Mouse (Mus musculus): ENCODE results near the gene Hist1h4n. TPM values are rescaled to one million over a fixed set of nuclear protein-coding genes. Genes with fewer than 3 reads are reported as not detected.
"Not testable (repeated sequence)": the region's sequence is repeated elsewhere in the genome, so short reads cannot be mapped to it uniquely, and the experiment has no call there.

Hist1h4n gene
- polyA plus RNA-seq, 1 experiment from 2014 or later, result 28.4 TPM

GRCm38 (mm10) chr13:21847883-21848282 is 15.9 kb upstream of the Hist1h4n start:
- 32% methylated on average over 8 of the region's 8 CpGs for WGBS
- H3K9me3 ChIP-seq (ENCODE audit: control insufficient read depth, low read depth, low read length), result no peaks in the 10 kb centered on the region
- no peak overlapping the region for H3K4me3 ChIP-seq (ENCODE audit: low read depth, low read length)
- no peak overlapping the region for H3K4me2 ChIP-seq (replicated peaks; ENCODE audit: low read depth, low read length)
- no peak overlapping the region for H3K27ac ChIP-seq (ENCODE audit: low read length)
- no peaks in the 10 kb centered on the region for H3K27me3 ChIP-seq (ENCODE audit: control insufficient read depth, insufficient read depth, low read length)
- no peaks in the 10 kb centered on the region for H3K4me1 ChIP-seq (ENCODE audit: control insufficient read depth, insufficient read depth, low read length)
- ATAC-seq (ENCODE audit: insufficient number of reproducible peaks, insufficient read depth, low FRiP score, low read depth), result no peak
- no peak overlapping the region for H3K9ac ChIP-seq (replicated peaks; ENCODE audit: low read depth, low read length)
- no peaks in the 10 kb centered on the region for H3K36me3 ChIP-seq (ENCODE audit: control insufficient read depth, insufficient read depth, low read length)

- H3K9me3 ChIP-seq (ENCODE audit: control insufficient read depth, low read depth, low read length); ATAC-seq (ENCODE audit: insufficient number of reproducible peaks, insufficient read depth, low FRiP score, low read depth): not testable (repeated sequence)
Measured at GRCm38 (mm10) chr13:21846356-21846755, 14.4 kb upstream of the Hist1h4n start.

GRCm38 (mm10) chr13:21840508-21840907 is 8.5 kb upstream of the Hist1h4n start:
- H3K4me3 ChIP-seq (ENCODE audit: low read depth, low read length); H3K36me3 ChIP-seq (ENCODE audit: control insufficient read depth, insufficient read depth, low read length); H3K9ac ChIP-seq (replicated peaks; ENCODE audit: low read depth, low read length); H3K27ac ChIP-seq (ENCODE audit: low read length); H3K4me1 ChIP-seq (ENCODE audit: control insufficient read depth, insufficient read depth, low read length); H3K27me3 ChIP-seq (ENCODE audit: control insufficient read depth, insufficient read depth, low read length); H3K9me3 ChIP-seq (ENCODE audit: control insufficient read depth, low read depth, low read length); H3K4me2 ChIP-seq (replicated peaks; ENCODE audit: low read depth, low read length): not testable (repeated sequence)
- no CpG with 5 or more reads among the region's 4 CpGs for WGBS
- peak; percentile 77; the same call in 1 of the 2 replicates for ATAC-seq (ENCODE audit: insufficient number of reproducible peaks, insufficient read depth, low FRiP score, low read depth)

More at GRCm38 (mm10) chr13:21846356-21846755, 14.4 kb upstream of the Hist1h4n start:
- H3K9ac ChIP-seq (replicated peaks; ENCODE audit: low read depth, low read length); H3K27me3 ChIP-seq (ENCODE audit: control insufficient read depth, insufficient read depth, low read length); H3K4me2 ChIP-seq (replicated peaks; ENCODE audit: low read depth, low read length); H3K36me3 ChIP-seq (ENCODE audit: control insufficient read depth, insufficient read depth, low read length); H3K4me1 ChIP-seq (ENCODE audit: control insufficient read depth, insufficient read depth, low read length); H3K4me3 ChIP-seq (ENCODE audit: low read depth, low read length); H3K27ac ChIP-seq (ENCODE audit: low read length): not testable (repeated sequence)

- ATAC-seq (ENCODE audit: insufficient number of reproducible peaks, insufficient read depth, low FRiP score, low read depth), result peak; percentile 94
- H3K27ac ChIP-seq (ENCODE audit: low read length); H3K9me3 ChIP-seq (ENCODE audit: control insufficient read depth, low read depth, low read length); H3K4me2 ChIP-seq (replicated peaks; ENCODE audit: low read depth, low read length); H3K36me3 ChIP-seq (ENCODE audit: control insufficient read depth, insufficient read depth, low read length); H3K4me3 ChIP-seq (ENCODE audit: low read depth, low read length); H3K27me3 ChIP-seq (ENCODE audit: control insufficient read depth, insufficient read depth, low read length); H3K4me1 ChIP-seq (ENCODE audit: control insufficient read depth, insufficient read depth, low read length); H3K9ac ChIP-seq (replicated peaks; ENCODE audit: low read depth, low read length): not testable (repeated sequence)
- WGBS, result no CpG with 5 or more reads among the region's 24 CpGs
Measured at GRCm38 (mm10) chr13:21833461-21833860, 1.5 kb upstream of the Hist1h4n start, which contains the start of the genes Hist1h2ap and Hist1h2br. Hist1h2ap (minus strand) TSS chr13:21833507. Hist1h2br (plus strand) TSS chr13:21833743.

- Histone ChIP-seq H3K4me2 (replicated peaks; ENCODE audit: low read depth, low read length) (no peak overlapping the region), H3K9me3 (ENCODE audit: control insufficient read depth, low read depth, low read length) (no peaks in the 10 kb centered on the region), H3K27me3 (ENCODE audit: control insufficient read depth, insufficient read depth, low read length) (no peaks in the 10 kb centered on the region), H3K27ac (ENCODE audit: low read length) (no peak overlapping the region), H3K36me3 (ENCODE audit: control insufficient read depth, insufficient read depth, low read length) (no peaks in the 10 kb centered on the region), H3K9ac (replicated peaks; ENCODE audit: low read depth, low read length) (no peak overlapping the region), H3K4me3 (ENCODE audit: low read depth, low read length) (no peak overlapping the region), H3K4me1 (ENCODE audit: control insufficient read depth, insufficient read depth, low read length) (no peaks in the 10 kb centered on the region)
- WGBS, result 88% methylated on average over 10 of the region's 10 CpGs
- no peak for ATAC-seq (ENCODE audit: insufficient number of reproducible peaks, insufficient read depth, low FRiP score, low read depth)
Measured at GRCm38 (mm10) chr13:21830344-21830743, 1.7 kb downstream of the Hist1h4n start.

GRCm38 (mm10) chr13:21828511-21828910 is 3.5 kb downstream of the Hist1h4n start:
- no peak overlapping the region for H3K9ac ChIP-seq (replicated peaks; ENCODE audit: low read depth, low read length)
- WGBS, result 58% methylated on average over 3 of the region's 3 CpGs
- H3K4me3 ChIP-seq (ENCODE audit: low read depth, low read length), result no peak overlapping the region
- no peak for ATAC-seq (ENCODE audit: insufficient number of reproducible peaks, insufficient read depth, low FRiP score, low read depth)
- no peak overlapping the region for H3K27ac ChIP-seq (ENCODE audit: low read length)
- H3K36me3 ChIP-seq (ENCODE audit: control insufficient read depth, insufficient read depth, low read length), result no peaks in the 10 kb centered on the region
- H3K4me2 ChIP-seq (replicated peaks; ENCODE audit: low read depth, low read length), result no peak overlapping the region
- H3K27me3 ChIP-seq (ENCODE audit: control insufficient read depth, insufficient read depth, low read length), result no peaks in the 10 kb centered on the region
- H3K9me3 ChIP-seq (ENCODE audit: control insufficient read depth, low read depth, low read length), result no peaks in the 10 kb centered on the region
- H3K4me1 ChIP-seq (ENCODE audit: control insufficient read depth, insufficient read depth, low read length), result no peaks in the 10 kb centered on the region

- H3K4me3 ChIP-seq (ENCODE audit: low read depth, low read length); H3K4me1 ChIP-seq (ENCODE audit: control insufficient read depth, insufficient read depth, low read length); H3K27ac ChIP-seq (ENCODE audit: low read length); H3K9me3 ChIP-seq (ENCODE audit: control insufficient read depth, low read depth, low read length); H3K9ac ChIP-seq (replicated peaks; ENCODE audit: low read depth, low read length); H3K27me3 ChIP-seq (ENCODE audit: control insufficient read depth, insufficient read depth, low read length); H3K4me2 ChIP-seq (replicated peaks; ENCODE audit: low read depth, low read length); H3K36me3 ChIP-seq (ENCODE audit: control insufficient read depth, insufficient read depth, low read length); ATAC-seq (ENCODE audit: insufficient number of reproducible peaks, insufficient read depth, low FRiP score, low read depth): not testable (repeated sequence)
- 84% methylated on average over 6 of the region's 16 CpGs for WGBS
Measured at GRCm38 (mm10) chr13:21820082-21820890, 11.7 kb downstream of the Hist1h4n start.

- H3K27ac ChIP-seq (ENCODE audit: low read length), result 0 out of 2 replicates have a peak overlapping the region, but pooled peaks have one; percentile 52
- not testable (repeated sequence) for H3K27me3 ChIP-seq (ENCODE audit: control insufficient read depth, insufficient read depth, low read length); H3K4me1 ChIP-seq (ENCODE audit: control insufficient read depth, insufficient read depth, low read length); H3K36me3 ChIP-seq (ENCODE audit: control insufficient read depth, insufficient read depth, low read length); H3K9ac ChIP-seq (replicated peaks; ENCODE audit: low read depth, low read length); H3K4me3 ChIP-seq (ENCODE audit: low read depth, low read length); H3K4me2 ChIP-seq (replicated peaks; ENCODE audit: low read depth, low read length); H3K9me3 ChIP-seq (ENCODE audit: control insufficient read depth, low read depth, low read length)
- 0% methylated on average over 12 of the region's 14 CpGs for WGBS
- peak; percentile 69 for ATAC-seq (ENCODE audit: insufficient number of reproducible peaks, insufficient read depth, low FRiP score, low read depth)
Measured at GRCm38 (mm10) chr13:21812092-21812491, 19.9 kb downstream of the Hist1h4n start.

GRCm38 (mm10) chr13:21811539-21811938 is 20.5 kb downstream of the Hist1h4n start, which contains the start of gene Hist1h4m:
Hist1h4m (plus strand) TSS chr13:21811746.
- ATAC-seq (ENCODE audit: insufficient number of reproducible peaks, insufficient read depth, low FRiP score, low read depth), result peak; percentile 60
- not testable (repeated sequence) for H3K4me3 ChIP-seq (ENCODE audit: low read depth, low read length); H3K9me3 ChIP-seq (ENCODE audit: control insufficient read depth, low read depth, low read length); H3K4me1 ChIP-seq (ENCODE audit: control insufficient read depth, insufficient read depth, low read length); H3K36me3 ChIP-seq (ENCODE audit: control insufficient read depth, insufficient read depth, low read length); H3K27me3 ChIP-seq (ENCODE audit: control insufficient read depth, insufficient read depth, low read length); H3K9ac ChIP-seq (replicated peaks; ENCODE audit: low read depth, low read length); H3K4me2 ChIP-seq (replicated peaks; ENCODE audit: low read depth, low read length)
- WGBS, result no CpG with 5 or more reads among the region's 24 CpGs
- H3K27ac ChIP-seq (ENCODE audit: low read length), result 0 out of 2 replicates have a peak within 1 kb of the TSS, but pooled peaks have one; percentile 52
